Mouse (Mus musculus): ENCODE data around the gene Spty2d1. TPM values are rescaled to one million over a fixed set of nuclear protein-coding genes. Genes with fewer than 3 reads are reported as not detected.

Gene Spty2d1
- 6.5 and 7.4 TPM in 2 replicates for polyA plus RNA-seq (2012; rRNA removed)

GRCm38 (mm10) chr7:47008168-47008993, at the start of gene Spty2d1:
Gene Spty2d1, minus strand, starts transcription at chr7:47008411.

GRCm38 (mm10) chr7:47050366-47050765, 42.2 kb upstream of the Spty2d1 start, which contains the start of gene Tmem86a:
Gene Tmem86a, plus strand, starts transcription at chr7:47050601.

GRCm38 (mm10) chr7:46983280-46983679, 24.9 kb downstream of the Spty2d1 start, which contains the start of gene Gm9999:
Gene Gm9999, plus strand, starts transcription at chr7:46983580.

GRCm38 (mm10) chr7:46957831-46958691, 50.1 kb downstream of the Spty2d1 start, which contains the start of gene Uevld:
Gene Uevld, minus strand, starts transcription at chr7:46958527.

Other genes starting within 250 kb of the Spty2d1 start
- gene Hps5, start 212.3 kb downstream of the Spty2d1 start, polyA plus RNA-seq (2012; rRNA removed) = 14.9 and 15.9 TPM in 2 replicates
- 7.0 and 8.1 TPM in 2 replicates for gene Gtf2h1, start 212.3 kb downstream of the Spty2d1 start, polyA plus RNA-seq (2012; rRNA removed)
- 389 and 492 TPM in 2 replicates for gene Ldha, start 166.9 kb downstream of the Spty2d1 start, polyA plus RNA-seq (2012; rRNA removed)
- gene Ldhc, start 147.2 kb downstream of the Spty2d1 start, polyA plus RNA-seq (2012; rRNA removed) = 0.15 and 0.36 TPM in 2 replicates
- gene Tsg101, start 88.4 kb downstream of the Spty2d1 start, polyA plus RNA-seq (2012; rRNA removed) = 62.7 and 104 TPM in 2 replicates
- gene Uevld, start 49.9 kb downstream of the Spty2d1 start, polyA plus RNA-seq (2012; rRNA removed) = 2.5 and 2.9 TPM in 2 replicates
- not detected in 2 replicates for gene Gm9999, start 24.8 kb downstream of the Spty2d1 start, polyA plus RNA-seq (2012; rRNA removed)
- 887 and 1,076 TPM in 2 replicates for gene Tmem86a, start 42.2 kb upstream of the Spty2d1 start, polyA plus RNA-seq (2012; rRNA removed)
- 13.9 and 24.4 TPM in 2 replicates for gene Ptpn5, start 125.3 kb upstream of the Spty2d1 start, polyA plus RNA-seq (2012; rRNA removed)
- not detected in 2 replicates for gene Mrgpra6, start 196.5 kb upstream of the Spty2d1 start, polyA plus RNA-seq (2012; rRNA removed)
- not detected in 2 replicates for gene Mrgpra9, start 244.4 kb upstream of the Spty2d1 start, polyA plus RNA-seq (2012; rRNA removed)